Mouse (Mus musculus) embryonic facial prominence, embryonic 14.5 days (tissue): Measurements from ENCODE around the gene Hist1h2bg. TPM values are rescaled to one million over a fixed set of nuclear protein-coding genes. Genes with fewer than 3 reads are reported as not detected.

Source experiments
- microRNA-seq: library from miRNA; unstranded; fragments of <30 nt; microRNA quantifications from one replicate; pipeline ENCODE4, GENCODE M21; 2016; ENCODE audit warnings: borderline number of aligned reads
- polyA plus RNA-seq: library from polyadenylated mRNA; unstranded; fragments of >200 nt; fragmentation: Nextera tagmentation; extraction: Ambion mirVana; gene quantifications from 2 replicates; pipeline ENCODE4 v1.2.1, GENCODE M21; 2014

The Hist1h2bg gene
- polyA plus RNA-seq, 1 experiment from 2014 or later: 5.1 TPM

Small RNA genes within 50 kb of the gene (microRNA-seq; reads per million reads assigned to microRNA genes)
- not detected for gene Gm44297
- gene Gm44359: not detected
- not detected for gene Gm44394

Other genes with a start within 250 kb of the Hist1h2bg start
- 40.2 and 44.9 TPM in 2 replicates for gene Zfp322a, start 202.2 kb upstream of the Hist1h2bg start, polyA plus RNA-seq
- 10.3 and 11.6 TPM in 2 replicates for gene Abt1, start 147.5 kb upstream of the Hist1h2bg start, polyA plus RNA-seq
- gene Btn1a1, start 105.5 kb upstream of the Hist1h2bg start, polyA plus RNA-seq: 0.18 TPM in 1 of 2 replicates, not detected in the other
- 0.40 and 0.51 TPM in 2 replicates for gene Btn2a2, start 82.5 kb upstream of the Hist1h2bg start, polyA plus RNA-seq
- gene Hist1h4h, start 40.3 kb upstream of the Hist1h2bg start, polyA plus RNA-seq: 5.1 and 5.6 TPM in 2 replicates
- 5.2 and 7.0 TPM in 2 replicates for gene Hist1h2af, start 37.5 kb upstream of the Hist1h2bg start, polyA plus RNA-seq
- 3.7 and 4.1 TPM in 2 replicates for gene Hist1h3g, start 36.0 kb upstream of the Hist1h2bg start, polyA plus RNA-seq
- gene Hist1h2bh, start 28.0 kb upstream of the Hist1h2bg start, polyA plus RNA-seq: 0.76 and 0.77 TPM in 2 replicates
- 0.71 and 1.0 TPM in 2 replicates for gene Hist1h3f, start 27.3 kb upstream of the Hist1h2bg start, polyA plus RNA-seq
- 0.84 and 0.88 TPM in 2 replicates for gene Hist1h4f, start 19.7 kb upstream of the Hist1h2bg start, polyA plus RNA-seq
- gene Hist1h1d, start 18.1 kb upstream of the Hist1h2bg start, polyA plus RNA-seq: 0.60 TPM in 2 replicates
- 4.4 and 6.1 TPM in 2 replicates for gene Hist1h3e, start 9.0 kb upstream of the Hist1h2bg start, polyA plus RNA-seq
- 93.4 and 108 TPM in 2 replicates for gene Hist1h2ae, start 176 bp upstream of the Hist1h2bg start, polyA plus RNA-seq
- 3.6 and 4.1 TPM in 2 replicates for gene Hist1h2bf, start 2.8 kb downstream of the Hist1h2bg start, polyA plus RNA-seq
- 1.6 and 2.8 TPM in 2 replicates for gene Hist1h2ad, start 3.0 kb downstream of the Hist1h2bg start, polyA plus RNA-seq
- 5.2 and 7.2 TPM in 2 replicates for gene Hist1h3d, start 4.4 kb downstream of the Hist1h2bg start, polyA plus RNA-seq
- 74.5 and 84.0 TPM in 2 replicates for gene Hist1h4d, start 10.2 kb downstream of the Hist1h2bg start, polyA plus RNA-seq
- gene Hist1h2be, start 49.7 kb downstream of the Hist1h2bg start, polyA plus RNA-seq: 1.5 and 2.2 TPM in 2 replicates
- gene Hist1h1e, start 51.2 kb downstream of the Hist1h2bg start, polyA plus RNA-seq: 12.8 and 15.7 TPM in 2 replicates
- 1.2 and 1.3 TPM in 2 replicates for gene Hist1h2ac, start 112.6 kb downstream of the Hist1h2bg start, polyA plus RNA-seq
- gene Hist1h2bc, start 112.8 kb downstream of the Hist1h2bg start, polyA plus RNA-seq: 52.7 and 78.2 TPM in 2 replicates
- 0.19 and 0.31 TPM in 2 replicates for gene Hist1h1t, start 124.4 kb downstream of the Hist1h2bg start, polyA plus RNA-seq
- 5.7 and 5.8 TPM in 2 replicates for gene Hist1h4c, start 127.1 kb downstream of the Hist1h2bg start, polyA plus RNA-seq
- 9.6 and 10.3 TPM in 2 replicates for gene Hfe, start 139.5 kb downstream of the Hist1h2bg start, polyA plus RNA-seq
- 36.1 and 37.8 TPM in 2 replicates for gene Hist1h1c, start 167.4 kb downstream of the Hist1h2bg start, polyA plus RNA-seq
- gene Hist1h3c, start 174.2 kb downstream of the Hist1h2bg start, polyA plus RNA-seq: 5.1 and 7.5 TPM in 2 replicates
- 1.2 and 2.1 TPM in 2 replicates for gene Hist1h2bb, start 175.3 kb downstream of the Hist1h2bg start, polyA plus RNA-seq
- gene Hist1h2ab, start 179.7 kb downstream of the Hist1h2bg start, polyA plus RNA-seq: 30.2 and 32.6 TPM in 2 replicates
- 6.6 and 11.5 TPM in 2 replicates for gene Hist1h3b, start 180.9 kb downstream of the Hist1h2bg start, polyA plus RNA-seq
- 3.5 and 4.7 TPM in 2 replicates for gene Hist1h4b, start 185.6 kb downstream of the Hist1h2bg start, polyA plus RNA-seq
- gene Hist1h4a, start 189.8 kb downstream of the Hist1h2bg start, polyA plus RNA-seq: 0.68 and 0.74 TPM in 2 replicates
- gene Hist1h3a, start 191.0 kb downstream of the Hist1h2bg start, polyA plus RNA-seq: 3.7 and 4.9 TPM in 2 replicates
- 3.2 and 3.5 TPM in 2 replicates for gene Hist1h1a, start 192.3 kb downstream of the Hist1h2bg start, polyA plus RNA-seq
- 0.31 TPM in 1 of 2 replicates, not detected in the other for gene Trim38, start 198.5 kb downstream of the Hist1h2bg start, polyA plus RNA-seq
- gene Slc17a2, start 235.6 kb downstream of the Hist1h2bg start, polyA plus RNA-seq: not detected in 2 replicates